Mouse (Mus musculus) spleen, postnatal 14 days (tissue): ENCODE results near the gene Nos3.

ENCODE experiments used
- DNase-seq, 2 experiments: peaks; one replicate each; pipeline ENCODE4 v3.0.0; 2021 to 2022; ENCODE audit warnings: low spot score in 2 of 2

Nos3 gene

DNA sequence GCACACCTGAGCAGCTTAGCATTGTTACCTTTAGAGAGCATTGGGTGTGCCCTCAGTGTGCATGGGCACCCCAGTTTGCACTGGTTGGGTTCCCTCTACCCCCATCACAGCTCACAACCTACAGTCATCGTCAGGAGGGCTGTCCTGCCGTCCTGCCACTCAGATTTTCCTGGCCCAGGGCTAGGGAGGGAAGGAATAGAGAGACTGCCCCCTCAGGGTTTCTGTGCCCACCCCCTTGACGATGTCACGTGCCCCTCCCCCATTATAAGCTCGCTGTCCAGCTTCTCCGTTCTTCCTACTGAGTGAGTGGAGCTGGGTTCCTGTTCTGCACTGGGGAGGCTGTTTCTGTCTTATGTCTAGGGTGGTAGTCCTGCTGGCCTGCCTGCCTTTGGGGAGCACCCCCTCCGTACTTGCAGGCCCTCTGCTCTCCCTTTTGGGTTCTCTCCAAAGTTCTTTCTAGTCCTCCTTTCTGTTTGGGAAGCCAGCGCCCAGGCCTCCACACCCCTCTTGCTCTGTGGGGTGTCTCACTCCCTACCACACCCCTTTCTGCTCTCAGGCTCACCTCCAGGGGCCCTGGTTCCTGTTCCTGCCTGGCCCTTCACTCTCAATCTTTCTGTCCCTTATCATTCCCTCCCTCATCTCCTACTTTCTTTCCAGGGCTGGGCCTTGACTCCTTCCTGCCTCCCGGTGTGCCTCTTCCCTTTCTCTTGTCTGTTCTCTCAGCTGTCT is 62.1 kb downstream of the Nos3 start:
- DNase-seq: no peak

- no peak for DNase-seq
Measured at GRCm38 (mm10) chr5:24427285-24427633, 62.6 kb downstream of the Nos3 start.

DNA sequence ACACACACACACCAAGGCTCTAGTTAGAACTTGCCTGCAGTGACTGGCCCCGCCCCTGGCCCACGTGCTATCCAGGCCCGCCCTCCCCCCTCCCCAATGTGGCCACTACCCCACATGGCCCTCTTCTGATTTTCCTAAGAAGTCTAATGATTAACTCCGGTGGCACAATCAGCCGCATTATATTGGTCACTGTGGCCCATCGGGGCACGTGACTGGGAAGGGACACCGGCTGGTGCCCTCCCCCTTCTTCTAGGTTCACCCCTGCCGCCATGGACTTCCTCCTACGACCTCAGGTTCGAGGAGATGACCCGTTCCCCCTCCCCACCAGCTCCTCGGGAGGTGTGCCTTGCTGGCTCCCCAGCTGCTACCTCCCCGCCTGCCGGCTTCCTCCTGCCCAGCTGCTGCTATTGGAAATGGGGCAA is 63.4 kb downstream of the Nos3 start:
- no peak for DNase-seq

- DNase-seq: no peak
Measured at GRCm38 (mm10) chr5:24428596-24428995, 64.0 kb downstream of the Nos3 start.

DNA sequence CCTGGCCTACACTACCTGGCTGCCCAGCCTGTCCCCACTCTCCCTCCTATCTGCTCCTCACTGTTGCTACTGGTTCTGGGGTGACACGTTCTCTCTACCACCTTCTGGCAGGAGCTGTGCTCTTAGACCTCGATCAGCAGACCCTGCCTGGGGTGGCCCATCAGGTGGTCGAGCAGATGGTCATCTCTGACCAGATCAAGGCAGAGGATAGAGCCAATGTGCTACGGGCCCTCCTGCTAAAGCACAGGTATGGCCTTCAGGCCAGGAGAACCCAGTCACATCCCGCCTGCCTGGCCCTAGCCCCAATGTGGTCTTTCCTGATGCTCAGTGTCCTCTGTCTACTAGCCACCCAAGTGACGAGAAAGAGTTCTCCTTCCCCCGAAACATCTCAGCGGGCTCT is 69.4 kb downstream of the Nos3 start:
- no peak for DNase-seq
